Mouse (Mus musculus) yolk sac, embryonic 10.5 days (tissue): ENCODE results near the gene Tbrg4.

ENCODE experiments used
- DNase-seq: peaks from one replicate; pipeline ENCODE4 v3.0.0-alpha.2; 2017; ENCODE audit warnings: low spot score

Tbrg4 gene

DNA sequence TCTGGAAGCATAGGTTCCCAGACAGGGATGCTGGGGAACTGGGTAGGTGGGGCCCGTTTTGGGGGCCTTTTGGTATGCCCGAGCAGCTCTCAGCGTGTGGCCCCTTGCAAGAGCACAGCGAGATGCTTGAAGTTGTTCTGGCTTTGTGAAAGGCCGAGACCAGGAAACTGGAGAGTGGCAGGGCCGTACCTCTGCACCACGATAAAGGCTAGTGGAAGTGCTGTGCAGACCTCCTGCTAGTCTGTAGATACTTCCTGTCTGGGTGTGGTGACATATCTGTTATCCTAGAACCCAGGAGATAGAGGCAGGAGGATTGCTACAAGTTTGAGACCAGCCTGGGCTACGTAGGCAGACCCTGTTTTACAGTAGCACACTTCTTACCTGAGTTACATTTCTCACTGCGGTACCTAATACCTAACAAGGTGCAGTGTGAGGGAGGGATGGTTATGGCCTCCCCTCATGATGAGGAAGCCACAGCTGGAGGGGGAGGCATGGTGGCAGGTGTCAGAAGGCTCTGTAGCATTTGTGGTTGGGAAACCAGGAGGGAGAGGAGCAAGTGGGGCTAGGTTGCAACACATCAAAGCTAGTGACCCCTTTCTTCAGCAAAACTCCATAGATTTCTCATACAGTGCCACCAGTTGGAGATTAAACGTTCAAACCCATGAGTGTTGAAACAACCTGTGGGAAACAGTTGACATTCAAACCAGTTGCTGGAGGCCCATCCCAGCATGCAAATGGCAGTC is 34.8 kb downstream of the Tbrg4 start:
- no peak for DNase-seq

DNA sequence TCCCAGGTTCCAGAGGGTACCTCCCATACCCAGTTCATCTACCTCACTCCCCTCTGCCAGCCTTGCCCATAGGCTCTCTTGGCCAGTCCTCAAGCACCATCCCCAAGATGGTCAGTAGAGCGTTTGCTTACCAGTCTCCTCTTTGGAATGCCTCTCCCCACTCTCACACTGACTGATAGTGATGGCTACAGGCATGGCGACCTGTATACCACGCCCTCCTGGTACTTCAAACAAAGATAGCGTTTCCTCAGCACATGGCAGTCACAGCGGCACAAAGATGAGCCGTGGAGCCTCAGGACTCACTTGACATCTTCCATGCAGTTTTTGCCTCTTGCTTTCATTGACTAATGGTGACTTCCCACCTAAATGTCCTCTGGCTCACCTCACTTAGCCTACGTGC is 36.0 kb downstream of the Tbrg4 start:
- DNase-seq, result no peak

DNA sequence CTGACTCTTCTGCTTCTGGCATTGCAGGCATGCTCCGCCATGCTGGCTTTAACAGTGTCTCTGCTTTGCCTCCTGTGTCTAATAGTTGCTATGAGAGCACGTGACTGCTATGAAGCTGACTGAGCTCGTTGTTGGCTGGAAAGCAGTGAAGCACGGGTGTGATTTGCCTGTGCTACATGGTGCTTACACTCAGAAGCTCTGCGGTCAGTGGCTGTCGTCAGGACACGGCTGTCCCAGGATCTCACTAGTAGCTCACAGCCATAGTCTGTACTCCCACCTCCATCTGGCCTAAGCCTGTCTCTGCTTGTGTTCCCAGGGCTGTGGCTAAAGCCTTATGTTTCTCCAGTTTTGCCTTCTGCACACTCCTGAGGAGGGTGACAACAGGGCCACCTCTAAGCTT is 37.6 kb downstream of the Tbrg4 start:
- no peak for DNase-seq

DNA sequence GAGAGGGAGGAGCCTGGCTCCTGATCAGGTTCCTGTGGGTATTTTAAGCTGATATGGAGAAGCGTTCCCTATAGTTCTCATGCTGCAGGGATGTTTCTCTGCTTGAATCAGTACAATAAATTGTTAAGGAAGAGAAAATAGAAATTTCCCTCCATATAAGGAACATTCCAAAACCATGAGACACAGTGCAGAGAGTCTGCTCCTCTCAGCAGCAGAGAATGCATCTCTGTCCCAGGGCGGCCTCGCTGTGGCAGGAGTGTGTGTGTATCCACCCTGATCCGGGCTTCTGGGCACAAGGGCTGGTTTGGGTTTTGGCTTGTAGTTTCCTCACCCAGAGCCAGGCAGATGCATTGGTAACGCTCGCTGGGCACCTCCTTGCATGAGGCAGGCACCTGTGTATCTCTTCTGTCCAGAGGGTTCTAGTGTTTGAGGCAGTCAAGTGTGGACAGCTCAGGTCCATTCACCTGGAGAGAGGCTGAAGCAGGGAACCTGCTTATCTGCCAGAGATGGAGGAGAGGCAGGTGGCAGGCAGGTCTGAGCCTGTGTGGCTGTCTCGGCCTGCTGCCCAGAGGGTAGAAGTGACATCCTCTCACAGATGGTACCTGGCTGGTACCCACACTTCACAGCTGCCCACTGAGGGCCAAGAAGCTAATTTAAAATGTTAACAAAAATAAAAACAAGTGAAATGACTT is 38.5 kb downstream of the Tbrg4 start:
- no peak for DNase-seq

DNA sequence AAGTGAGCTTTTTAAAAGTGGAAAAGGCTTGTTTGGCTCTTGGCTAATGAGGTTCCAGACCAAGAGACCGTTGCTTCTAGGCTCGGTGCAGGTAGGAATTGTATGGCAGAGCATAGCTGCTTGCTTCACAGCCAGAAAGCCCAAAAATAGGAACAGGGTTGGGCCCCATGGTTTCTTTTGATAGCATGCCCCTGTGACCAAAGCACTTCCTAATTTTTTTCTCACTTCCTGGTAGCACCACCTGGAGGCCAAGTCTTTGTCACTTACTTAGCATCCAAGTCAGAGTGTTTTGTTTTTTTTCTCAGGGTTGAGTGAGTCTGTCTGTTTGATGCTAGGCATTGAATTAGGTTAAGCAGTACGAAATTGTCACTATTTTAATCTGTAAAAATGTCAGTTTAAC is 39.2 kb downstream of the Tbrg4 start:
- DNase-seq, result no peak

DNA sequence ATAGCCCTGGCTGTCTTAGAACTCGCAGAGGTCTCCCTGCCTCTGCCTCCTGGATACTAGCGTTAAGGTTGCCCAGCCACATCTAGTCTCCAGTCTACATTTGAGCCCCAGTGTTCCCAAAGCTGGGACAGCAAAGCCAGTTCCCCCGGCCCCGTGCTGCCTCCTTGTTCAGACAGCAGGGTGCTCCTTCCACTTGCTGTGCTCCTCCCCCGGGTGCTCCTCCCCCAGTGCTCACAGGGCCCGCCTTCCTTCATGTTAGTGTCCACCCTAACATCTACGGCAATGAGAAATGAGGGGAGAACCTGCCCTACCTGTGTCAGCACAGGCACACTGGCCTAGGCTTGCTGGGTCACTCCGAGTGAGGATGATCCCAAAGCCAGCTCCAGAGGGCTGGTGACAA is 40.1 kb downstream of the Tbrg4 start:
- DNase-seq, result no peak

DNA sequence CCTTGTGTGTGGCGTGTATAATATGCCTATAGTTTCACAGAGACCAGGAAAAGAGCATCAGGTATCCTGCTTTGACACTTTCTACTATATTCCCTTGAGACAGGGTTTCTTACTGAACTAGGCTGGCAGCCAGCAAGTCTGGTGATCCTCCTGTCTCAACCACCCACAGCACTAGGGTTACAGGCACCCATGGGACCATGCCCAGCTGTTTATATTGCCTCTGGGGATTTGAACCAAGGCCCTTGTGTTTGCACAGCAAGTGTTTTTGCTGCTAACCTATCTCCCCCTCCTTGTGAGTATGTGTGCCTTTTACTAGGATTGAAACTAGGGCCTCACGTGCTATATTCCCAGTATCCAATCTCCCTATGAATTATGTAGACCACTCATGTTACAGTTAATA is 44.3 kb downstream of the Tbrg4 start:
- no peak for DNase-seq

DNA sequence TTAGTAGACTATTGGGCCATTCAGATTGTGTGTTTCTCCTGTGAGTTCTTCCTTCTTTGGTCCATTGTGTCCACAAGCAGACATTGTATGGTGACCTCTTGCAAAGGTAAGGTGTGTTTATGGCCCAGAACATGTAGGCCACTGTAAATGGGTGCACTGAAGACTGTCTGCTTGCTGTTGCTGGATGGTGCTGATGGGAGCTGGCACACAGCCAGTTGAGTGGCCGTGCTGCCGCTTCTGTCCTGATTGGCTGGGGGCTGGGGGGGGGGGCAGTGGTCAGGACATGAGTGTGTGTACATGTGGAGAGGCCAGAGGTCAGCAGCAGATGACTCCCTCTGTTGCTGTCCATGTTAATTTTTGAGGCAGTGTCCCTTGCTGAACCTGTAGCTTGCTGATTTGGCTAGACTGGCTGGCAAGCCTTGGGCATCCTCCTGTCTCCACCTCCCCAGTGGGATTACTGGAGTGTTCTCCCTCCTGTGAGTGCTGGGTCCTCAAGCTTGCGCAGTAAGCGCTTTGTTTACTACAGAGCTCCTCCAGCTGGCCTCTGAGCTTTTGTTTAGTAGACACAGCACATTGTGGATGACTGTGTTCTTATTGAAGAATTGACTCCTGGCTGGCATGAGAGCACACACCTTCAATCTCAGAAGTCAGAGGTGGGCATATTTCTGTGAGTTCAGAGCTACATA is 45.7 kb downstream of the Tbrg4 start:
- DNase-seq, result no peak

DNA sequence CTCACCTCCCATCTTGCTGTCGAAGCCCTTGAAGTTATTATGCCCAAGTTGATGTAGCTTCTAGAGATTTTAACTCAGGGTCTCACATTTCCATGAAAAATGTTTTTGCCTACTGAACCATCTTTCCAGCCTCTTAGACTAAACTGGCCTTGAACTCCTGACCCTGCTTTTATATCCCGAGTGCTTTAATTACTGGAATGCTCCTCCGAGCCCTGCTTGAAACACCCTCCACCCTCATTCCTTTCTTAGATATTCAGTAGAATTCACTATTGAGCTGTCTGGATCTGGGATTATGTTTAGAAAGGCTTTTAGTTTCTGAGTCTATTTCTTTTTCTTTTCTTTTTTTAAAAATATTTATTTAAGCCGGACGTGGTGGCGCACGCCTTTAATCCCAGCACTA is 46.5 kb downstream of the Tbrg4 start:
- no peak for DNase-seq

DNA sequence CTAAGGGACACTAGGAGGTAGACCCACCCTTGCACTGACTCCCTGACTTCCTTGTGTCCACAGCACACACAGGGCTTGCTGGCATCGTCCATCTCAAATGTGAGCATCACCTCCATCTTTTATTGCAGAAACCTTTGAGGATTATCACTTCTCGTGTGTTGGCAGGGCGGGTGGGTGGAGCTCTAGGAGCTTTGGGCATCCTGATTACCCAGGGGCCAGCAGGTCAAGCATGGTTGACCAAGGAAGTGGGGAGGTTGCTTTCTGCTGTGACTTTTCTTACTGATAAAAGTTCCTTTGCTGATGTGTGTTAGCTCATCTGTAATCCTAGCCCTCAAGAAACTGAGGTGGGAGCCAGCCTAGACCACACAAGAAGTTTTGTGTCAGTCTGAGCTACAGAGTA is 49.7 kb downstream of the Tbrg4 start:
- DNase-seq, result no peak

DNA sequence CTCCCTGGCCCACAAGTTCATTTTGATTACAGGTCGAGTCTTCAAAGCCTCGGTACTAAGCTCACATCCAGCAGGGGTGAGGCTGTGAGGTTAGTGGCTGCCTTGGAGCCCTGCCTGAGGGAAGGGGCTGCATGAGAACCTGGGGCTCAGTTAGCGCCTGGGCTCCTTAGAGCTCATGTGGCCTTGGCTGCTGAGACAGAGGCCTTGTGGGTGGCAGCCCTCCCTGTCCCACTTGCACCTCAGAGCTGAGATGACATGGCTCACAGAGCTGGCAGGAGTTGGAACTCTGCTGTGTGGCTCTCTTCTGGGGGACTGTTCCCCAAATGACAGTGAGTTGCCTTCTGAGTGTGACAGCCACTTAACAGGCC is 56.5 kb downstream of the Tbrg4 start:
- no peak for DNase-seq

DNA sequence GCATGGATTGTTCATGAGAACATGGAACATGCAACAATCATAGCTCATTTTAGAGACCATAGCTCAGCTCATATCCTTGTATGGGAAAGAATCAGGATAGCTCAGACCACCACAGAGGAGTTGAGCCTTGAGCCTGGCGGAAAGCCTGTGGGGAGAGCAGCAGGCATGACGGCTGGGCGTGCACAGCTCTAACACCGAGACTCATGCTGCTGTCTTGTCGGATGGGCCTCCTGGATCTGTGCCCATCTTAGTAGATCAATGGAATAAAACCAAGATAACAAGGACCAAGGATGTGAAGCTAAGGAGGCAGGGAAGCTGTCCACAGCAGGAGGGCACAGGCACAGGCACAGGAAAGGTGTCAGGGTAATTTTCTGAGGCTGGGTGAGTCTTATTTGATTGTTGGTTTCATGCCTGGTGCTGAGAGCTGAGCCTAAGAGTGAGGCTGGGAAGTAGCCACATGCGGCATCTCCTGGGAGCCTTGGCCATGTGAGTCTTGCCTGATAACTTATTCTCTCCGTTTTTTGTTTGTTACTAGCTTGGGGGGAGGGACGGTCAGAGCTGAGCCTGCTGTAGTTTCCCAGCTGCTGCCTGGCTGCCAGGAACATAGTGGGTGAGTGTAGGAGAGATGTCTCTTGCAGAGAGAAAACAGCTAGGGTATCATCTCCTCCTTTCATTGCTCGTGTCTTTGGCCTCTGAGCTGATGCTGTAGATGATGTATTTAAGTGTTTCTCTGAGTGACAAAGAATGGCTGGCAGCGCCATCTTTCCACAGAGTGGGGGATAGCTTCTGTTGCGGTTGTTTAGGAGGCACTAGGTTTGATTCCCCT is 57.1 kb downstream of the Tbrg4 start:
- DNase-seq, result no peak

DNA sequence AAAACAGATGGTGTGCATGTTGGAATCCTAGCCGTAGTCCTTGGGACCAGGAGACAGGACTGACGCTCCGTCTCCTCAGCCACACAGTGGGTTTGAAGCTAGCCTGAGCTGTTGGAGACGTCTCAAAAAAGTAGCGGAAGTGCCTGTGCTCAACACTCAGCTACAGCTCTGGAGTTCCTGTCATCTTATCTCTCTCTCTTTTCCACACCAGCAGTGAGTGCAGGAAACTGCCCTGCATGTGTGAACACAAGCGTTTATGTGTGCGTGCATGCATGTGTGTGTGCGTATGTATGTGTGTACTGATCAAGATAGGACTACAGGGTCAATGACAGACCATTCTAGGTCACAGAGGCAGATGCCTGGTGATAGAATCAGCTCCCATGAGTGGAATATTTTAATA is 57.9 kb downstream of the Tbrg4 start:
- DNase-seq, result no peak

DNA sequence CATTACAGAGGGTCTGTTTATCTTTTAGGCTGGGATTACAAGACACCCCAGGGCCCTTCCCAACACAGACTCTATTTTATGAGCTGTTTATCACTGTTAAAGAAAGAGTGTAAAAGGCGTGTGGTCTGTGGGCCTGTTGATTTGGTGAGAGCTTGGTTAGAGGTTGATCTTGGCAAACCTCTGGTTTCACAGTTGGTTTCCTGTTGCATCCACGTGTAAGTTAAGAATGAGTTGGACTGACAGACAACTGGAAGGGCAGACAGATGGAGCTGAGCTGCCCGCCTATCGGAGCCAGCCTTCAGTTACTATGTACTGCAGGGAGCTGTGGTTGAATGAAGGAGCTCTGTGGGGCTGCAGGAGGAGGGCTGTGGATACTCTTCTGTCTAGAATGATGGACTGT is 59.4 kb downstream of the Tbrg4 start:
- no peak for DNase-seq
